Mouse (Mus musculus): ENCODE data around the gene Ccdc92b.

Ccdc92b gene

GRCm38 (mm10) chr11:74611437-74611836 lies 8.0 kb upstream of the Ccdc92b start:
- no peak for DNase-seq (ENCODE audit: low read depth)

- DNase-seq (ENCODE audit: low read depth) = no peak
Measured at GRCm38 (mm10) chr11:74613428-74613827, 6.0 kb upstream of the Ccdc92b start.

DNA sequence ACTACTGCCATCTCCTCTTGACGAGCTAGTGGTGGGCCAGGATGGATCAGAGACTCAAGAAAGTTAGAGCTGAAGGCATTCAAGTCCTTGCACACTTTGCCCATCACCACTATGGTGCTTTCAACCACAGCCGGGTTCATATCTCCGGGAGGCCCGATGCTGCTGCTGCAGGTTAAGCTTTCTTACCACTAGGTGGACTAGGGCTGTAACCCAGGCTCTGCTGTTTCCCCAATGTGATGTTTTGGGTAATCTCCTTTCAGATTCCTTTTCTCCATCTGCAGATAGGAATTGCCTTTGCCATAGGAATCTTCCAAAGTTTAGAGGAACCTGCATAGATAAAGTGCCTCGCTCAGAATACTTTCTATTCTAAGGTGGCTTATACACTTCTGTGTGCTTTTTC lies 3.8 kb upstream of the Ccdc92b start:
- DNase-seq (ENCODE audit: low read depth) = no peak

GRCm38 (mm10) chr11:74619956-74620300 lies 523 bp downstream of the Ccdc92b start:
- no peak for DNase-seq (ENCODE audit: low read depth)

DNA sequence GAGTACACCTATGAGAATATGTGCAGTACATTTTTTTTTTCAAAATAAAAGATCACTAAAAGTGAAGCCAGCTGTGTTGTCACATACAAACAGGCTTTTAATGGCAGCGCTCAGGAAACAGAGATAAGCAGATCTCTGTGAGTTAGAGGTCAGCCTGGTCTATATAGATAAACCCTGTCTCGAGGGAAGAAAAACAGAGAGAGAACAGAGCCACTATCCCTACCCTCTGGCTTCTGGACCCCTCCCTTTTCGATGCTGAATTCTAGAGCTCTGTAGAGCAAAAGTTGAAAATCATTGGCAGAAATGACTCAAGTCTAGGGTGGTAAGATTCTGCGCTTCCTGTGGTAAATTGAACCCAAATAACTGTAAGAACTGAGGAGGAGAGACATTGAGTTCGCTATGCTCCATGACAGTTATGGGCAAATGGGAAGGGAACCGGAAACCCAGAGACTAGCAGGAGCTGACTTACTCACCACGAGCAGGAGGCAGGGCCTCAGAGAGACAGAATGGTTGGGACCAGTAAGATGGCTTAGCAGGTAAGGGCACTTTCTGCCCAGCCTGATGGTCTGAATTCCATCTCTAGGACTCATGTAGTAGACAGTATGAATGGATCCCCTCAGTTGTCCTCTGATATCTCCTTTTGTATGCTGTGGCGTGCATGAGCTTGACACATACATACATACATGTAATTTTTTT lies 2.7 kb downstream of the Ccdc92b start:
- DNase-seq (ENCODE audit: low read depth) = no peak

GRCm38 (mm10) chr11:74623693-74624092 lies 4.3 kb downstream of the Ccdc92b start:
- DNase-seq (ENCODE audit: low read depth) = no peak

- DNase-seq (ENCODE audit: low read depth) = no peak
Measured at GRCm38 (mm10) chr11:74625333-74625732, 5.9 kb downstream of the Ccdc92b start.

- no peak for DNase-seq (ENCODE audit: low read depth)
Measured at GRCm38 (mm10) chr11:74627481-74627880, 8.1 kb downstream of the Ccdc92b start.

DNA sequence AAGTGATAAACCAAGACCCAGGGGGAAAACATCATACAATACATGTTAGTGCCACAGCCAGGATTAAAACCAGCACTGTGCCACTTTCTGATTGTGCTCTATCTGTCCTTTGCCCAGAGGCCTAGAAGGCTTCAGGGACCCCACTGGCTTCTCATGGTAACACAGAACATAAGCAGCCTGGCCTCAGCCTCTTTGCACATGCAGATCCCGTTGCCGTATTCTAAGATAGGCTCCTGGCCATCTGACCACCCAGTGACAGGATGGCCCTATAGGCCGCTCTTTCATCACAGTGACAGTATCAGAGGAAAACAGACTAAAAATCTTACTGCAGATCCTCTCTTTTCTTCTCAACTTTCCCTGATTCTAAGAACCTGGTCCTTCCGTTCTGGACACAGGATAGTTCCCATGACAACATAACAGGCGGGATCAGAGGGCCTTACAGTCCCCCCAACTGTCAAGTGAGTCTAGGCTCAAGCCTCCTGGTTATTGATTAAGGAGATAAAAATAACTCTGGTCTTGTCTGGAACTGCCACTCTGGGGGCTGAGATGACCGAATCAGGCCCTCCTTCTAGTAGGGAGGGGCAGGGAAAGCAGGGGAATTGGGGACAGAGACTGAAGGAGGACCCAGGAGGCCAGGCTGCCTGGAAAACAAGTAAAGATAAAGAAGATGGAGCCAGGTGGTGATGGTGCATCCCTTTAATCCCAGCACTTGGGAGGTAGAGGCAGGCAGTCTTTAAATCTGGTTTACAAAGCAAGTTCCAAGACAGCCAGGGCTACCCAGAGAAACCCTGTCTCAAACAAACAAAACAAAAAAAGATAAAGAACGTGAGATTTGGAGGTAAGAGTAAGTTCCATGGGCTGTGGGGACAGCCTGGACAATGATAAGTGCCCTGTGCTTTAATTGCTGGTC lies 12.7 kb downstream of the Ccdc92b start:
- no peak for DNase-seq (ENCODE audit: low read depth)

DNA sequence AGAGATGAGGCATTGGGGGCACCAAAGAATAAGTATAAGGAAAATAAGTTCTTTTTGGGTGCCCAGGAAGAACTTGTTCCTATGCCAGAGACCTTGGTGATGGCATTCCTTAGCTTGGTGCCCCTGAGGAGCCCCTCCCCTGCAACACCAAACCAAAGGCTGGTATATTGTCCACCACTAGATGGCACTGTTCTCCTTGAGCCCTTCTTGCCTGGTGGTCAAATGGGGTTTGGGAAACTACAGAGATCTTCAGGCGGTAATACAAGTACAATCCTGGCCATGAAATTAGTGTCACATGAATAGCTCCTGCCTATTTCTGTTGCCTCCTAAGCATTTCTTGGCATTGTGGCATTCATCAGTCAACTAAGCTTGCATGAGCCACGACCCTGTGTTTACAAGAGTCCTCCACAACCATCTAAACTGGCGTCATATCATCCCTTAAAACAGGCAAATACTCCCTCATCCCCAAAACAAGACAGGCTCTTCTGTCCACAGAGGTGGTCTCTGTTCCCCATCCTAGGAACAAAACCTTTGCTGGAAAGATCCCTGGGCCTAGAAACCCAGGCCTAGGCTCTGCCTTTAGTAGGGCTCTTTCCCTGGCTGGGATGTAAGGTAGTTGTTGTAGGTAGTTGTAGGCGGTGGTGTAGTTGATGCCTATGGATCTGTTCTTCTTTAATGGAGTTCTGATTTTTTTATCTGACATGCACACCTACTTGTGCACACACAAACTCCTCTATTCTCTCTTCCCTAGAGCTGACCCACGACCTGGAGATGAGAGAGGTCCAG lies 15.3 kb downstream of the Ccdc92b start:
- peak; percentile 87 for DNase-seq (ENCODE audit: low read depth)

- no peak for DNase-seq (ENCODE audit: low read depth)
Measured at GRCm38 (mm10) chr11:74637486-74637885, 18.1 kb downstream of the Ccdc92b start.

GRCm38 (mm10) chr11:74637971-74638790 lies 18.8 kb downstream of the Ccdc92b start:
- DNase-seq (ENCODE audit: low read depth) = peak; percentile 64

- no peak for DNase-seq (ENCODE audit: low read depth)
Measured at GRCm38 (mm10) chr11:74638791-74639411, 19.5 kb downstream of the Ccdc92b start.

- DNase-seq (ENCODE audit: low read depth) = no peak
Measured at GRCm38 (mm10) chr11:74639628-74640027, 20.2 kb downstream of the Ccdc92b start.

- no peak for DNase-seq (ENCODE audit: low read depth)
Measured at GRCm38 (mm10) chr11:74647966-74648365, 28.6 kb downstream of the Ccdc92b start.

GRCm38 (mm10) chr11:74648676-74649075 lies 29.3 kb downstream of the Ccdc92b start:
- DNase-seq (ENCODE audit: low read depth) = no peak

GRCm38 (mm10) chr11:74649095-74649646 lies 29.8 kb downstream of the Ccdc92b start, which contains the start of gene Cluh:
Cluh (plus strand) TSS chr11:74649495.
- DNase-seq (ENCODE audit: low read depth) = peak; percentile 95

DNA sequence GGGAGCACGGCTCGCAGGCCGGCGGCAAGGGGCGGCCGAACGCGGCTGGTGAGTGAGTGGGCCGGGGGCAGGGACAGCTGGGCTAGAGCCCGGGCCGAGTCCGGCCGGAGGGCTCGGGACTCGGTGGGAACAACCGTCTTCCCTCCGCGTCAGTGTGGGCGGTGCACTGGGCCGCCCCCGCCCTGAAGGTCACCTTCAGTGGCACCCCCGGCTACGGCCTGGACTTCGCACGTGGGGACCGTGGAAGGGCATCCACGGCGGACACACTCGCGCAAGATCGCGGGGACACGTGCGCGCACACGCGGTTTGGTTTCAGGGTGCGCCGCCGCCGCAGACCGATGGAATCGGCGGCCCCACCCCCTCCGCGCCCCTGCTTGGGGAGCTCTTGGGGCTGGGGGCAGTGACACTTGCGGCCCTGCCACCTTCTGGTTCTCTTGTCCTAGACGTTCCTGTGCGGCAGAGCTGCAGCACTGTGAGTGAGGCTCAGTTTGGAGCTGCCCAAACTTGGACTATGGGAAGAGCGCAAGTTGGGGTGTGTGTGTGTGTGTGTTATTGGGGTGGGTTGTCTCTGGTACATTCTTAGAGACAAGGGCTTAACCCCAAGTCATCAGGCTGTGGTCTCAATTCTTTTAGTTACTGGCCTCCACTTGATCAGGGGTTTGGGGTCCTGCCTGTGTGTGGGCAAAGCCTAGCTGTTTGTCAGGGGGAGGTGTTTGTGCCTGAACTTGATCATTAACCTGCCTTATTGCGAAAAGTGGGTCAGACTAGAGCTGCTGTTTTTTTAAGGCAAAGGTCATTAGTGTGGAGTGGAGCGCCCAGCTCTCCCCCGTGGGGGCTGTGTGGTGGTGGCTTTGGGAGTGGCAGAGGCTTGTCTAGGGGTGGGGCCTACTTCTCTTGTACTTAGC lies 30.5 kb downstream of the Ccdc92b start:
- DNase-seq (ENCODE audit: low read depth) = peak; percentile 51

DNA sequence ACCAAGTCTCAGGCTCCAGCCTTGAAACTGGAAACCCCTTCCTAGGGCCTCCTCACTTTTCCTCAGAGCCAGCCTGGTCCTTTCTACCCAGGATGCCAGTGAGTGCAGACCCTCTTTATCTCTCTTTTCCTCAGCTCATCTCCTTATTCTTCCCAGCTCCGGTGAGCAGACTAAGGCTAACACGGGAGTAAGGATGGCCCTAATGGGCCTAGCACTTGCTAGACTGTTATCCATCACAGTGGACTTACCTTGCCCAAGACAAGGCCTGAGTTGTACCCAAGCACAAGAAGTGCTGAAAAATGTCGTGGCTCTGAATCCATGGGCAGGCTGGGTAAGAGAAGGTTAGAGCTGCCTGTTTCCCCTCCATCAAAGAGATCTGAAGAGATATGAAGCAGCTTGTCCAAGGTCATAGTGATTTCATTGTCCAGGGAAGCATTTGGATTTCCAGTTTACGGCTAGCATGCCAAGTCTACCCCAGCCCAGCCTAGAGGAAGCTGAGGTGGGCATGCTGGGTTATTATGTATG lies 31.2 kb downstream of the Ccdc92b start:
- no peak for DNase-seq (ENCODE audit: low read depth)
